Mouse (Mus musculus) layer of hippocampus, postnatal 25 days (tissue): Measurements from ENCODE around the gene Lor. TPM values are rescaled to one million over a fixed set of nuclear protein-coding genes. Genes with fewer than 3 reads are reported as not detected.

ENCODE experiments used
- DNase-seq, 2 experiments: peaks; one replicate each; pipeline ENCODE4 v3.0.0; 2022; ENCODE audit warnings: mixed read lengths in 2 of 2, low spot score in 1 of 2; ENCODE audit errors: extremely low spot score in 1 of 2
- microRNA-seq, 2 experiments: library from miRNA; unstranded; fragments of <30 nt; microRNA quantifications; one replicate each; pipeline ENCODE4 v1.2.0; 2021
- total RNA-seq, 2 experiments: library from RNA; stranded (reverse); gene quantifications; 2 replicates each; pipeline ENCODE4 v1.2.3; 2021

The Lor gene
- 1 to 10 TPM; 4.7 to 4.8 TPM for total RNA-seq

DNA sequence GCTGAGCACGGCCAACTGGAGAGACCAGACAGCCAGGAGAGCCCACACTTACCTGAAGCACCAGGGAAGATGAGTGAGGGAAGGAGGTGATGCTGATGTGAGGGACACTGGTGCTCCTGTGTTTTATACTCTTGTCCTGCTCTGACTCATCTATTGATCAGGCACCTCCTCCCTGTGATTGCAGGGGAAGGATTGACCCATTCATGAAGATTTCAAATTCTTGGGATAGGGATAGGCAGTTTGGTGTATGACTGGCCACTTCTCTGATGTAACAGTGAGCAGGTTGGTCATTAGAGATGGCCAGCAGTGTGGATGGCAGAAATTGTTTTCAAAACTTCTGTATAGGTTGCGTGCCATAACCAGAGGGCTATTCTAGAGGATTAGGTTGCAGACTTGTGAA is at the start of gene Lor:
Lor (minus strand) TSS at position 101 of the 400 bp plus-strand sequence.
- no peak for DNase-seq

DNA sequence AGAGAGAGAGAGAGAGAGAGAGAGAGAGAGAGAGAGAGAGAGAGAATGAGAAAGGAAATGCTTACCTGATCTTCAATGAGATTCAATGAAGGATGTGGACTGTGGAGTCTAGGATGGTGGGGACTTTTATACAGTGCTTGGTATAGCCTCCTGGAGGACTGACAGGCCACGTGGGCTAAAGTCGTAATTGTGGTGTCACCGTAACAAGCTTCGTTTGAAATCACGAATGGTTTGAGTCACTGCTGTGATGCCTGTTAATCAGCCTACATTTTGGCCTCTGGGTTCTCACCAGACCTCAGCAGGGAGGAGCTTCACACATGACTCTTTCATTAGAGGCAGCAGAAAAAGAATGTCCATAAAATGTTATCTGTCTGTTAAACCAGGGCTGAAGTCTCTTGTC is 40.9 kb upstream of the Lor start, which contains the start of gene Prr9:
Prr9 (minus strand) TSS at position 101 of the 400 bp plus-strand sequence.
- DNase-seq, result no peak

DNA sequence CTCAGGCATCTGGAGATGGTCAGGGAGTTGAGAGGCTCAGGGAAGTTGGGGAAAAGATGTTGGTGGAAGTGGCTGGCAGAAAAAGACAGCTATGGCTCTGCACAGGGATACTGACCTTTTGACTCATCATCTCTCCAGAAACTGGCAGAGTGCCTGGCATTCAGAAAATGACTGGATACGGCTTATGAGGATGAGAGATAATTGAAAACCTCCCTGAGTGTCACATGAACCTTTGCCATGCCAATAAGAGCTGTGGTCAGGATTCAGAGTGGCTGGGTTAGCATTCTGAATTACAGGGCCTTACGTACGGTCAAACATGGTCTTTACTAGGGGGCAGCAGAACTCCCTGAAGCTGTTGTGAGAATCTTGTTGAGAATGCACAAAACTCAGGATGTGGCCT is 38.0 kb upstream of the Lor start:
- DNase-seq, result no peak

- peak in 1 of 2 experiments; percentile 3 for DNase-seq
Measured at GRCm38 (mm10) chr3:92117930-92118329, 35.0 kb upstream of the Lor start.

DNA sequence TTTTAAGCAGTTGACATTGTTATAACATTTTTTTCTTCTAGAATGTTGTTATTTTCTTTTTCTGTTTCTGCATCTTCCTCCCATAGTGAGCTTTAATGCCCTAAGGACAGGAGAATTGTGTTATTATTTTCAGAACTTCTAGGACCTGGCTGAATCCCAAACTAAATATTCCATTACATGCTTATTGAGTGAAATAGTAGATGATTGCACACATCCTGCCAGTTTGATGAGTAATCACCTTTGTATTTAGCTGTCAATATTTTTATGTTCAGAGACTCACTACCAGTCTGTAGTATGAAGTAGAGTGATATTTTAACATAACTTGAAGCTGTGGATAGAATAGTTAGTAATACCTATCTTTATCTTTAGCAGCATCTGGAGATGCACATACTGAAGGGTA is 28.6 kb upstream of the Lor start:
- DNase-seq, result no peak

DNA sequence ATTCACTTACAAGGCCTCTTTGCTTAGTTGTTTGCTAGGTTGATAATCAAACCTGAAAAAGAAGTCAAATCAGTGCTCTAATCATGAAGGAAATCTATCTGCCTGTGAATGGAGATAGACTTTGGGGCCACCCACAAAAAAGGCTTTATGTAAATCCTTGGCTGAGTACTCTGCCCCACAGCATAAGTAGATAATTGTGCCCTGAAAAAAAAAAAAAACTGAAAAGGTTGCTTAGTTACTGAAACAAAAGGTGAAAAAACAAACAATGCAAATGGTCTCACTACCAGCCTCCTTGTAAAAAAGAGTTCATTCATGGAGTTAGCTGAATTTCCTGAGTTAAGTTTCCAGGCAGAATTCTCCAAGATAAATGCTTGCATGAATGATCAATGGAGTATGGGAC is 27.8 kb upstream of the Lor start:
- DNase-seq, result no peak

GRCm38 (mm10) chr3:92106582-92106981 is 23.6 kb upstream of the Lor start:
- peak in 1 of 2 experiments; percentile 27 for DNase-seq

DNA sequence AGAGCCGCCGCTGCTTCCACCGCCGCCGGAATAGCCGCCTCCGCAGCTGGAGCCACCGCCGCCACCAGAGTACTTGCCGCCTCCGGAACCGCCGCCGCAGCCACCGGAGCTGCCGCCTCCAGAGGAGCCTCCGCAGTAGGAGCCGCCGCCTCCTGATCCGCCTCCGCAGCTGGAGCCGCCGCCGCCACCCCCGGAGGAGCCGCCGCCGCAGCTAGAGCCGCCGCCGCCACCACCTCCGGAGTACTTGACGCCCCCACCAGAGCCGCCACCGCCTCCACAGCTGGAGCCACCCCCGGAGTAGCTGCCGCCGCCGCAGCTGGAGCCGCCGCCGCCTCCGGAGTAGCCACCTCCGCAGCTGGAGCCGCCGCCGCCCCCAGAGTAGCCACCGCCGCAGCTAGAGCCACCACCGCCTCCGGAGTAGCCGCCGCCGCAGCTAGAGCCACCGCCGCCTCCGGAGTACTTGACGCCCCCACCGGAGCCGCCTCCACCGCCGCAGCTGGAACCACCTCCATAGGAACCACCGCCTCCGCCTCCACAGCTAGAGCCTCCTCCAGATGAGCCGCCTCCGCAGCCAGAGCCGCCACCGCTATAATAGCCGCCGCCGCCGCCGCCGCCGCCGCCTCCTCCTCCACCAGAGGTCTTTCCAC is 1.5 kb downstream of the Lor start:
- DNase-seq, result peak; percentile 24 to 29

DNA sequence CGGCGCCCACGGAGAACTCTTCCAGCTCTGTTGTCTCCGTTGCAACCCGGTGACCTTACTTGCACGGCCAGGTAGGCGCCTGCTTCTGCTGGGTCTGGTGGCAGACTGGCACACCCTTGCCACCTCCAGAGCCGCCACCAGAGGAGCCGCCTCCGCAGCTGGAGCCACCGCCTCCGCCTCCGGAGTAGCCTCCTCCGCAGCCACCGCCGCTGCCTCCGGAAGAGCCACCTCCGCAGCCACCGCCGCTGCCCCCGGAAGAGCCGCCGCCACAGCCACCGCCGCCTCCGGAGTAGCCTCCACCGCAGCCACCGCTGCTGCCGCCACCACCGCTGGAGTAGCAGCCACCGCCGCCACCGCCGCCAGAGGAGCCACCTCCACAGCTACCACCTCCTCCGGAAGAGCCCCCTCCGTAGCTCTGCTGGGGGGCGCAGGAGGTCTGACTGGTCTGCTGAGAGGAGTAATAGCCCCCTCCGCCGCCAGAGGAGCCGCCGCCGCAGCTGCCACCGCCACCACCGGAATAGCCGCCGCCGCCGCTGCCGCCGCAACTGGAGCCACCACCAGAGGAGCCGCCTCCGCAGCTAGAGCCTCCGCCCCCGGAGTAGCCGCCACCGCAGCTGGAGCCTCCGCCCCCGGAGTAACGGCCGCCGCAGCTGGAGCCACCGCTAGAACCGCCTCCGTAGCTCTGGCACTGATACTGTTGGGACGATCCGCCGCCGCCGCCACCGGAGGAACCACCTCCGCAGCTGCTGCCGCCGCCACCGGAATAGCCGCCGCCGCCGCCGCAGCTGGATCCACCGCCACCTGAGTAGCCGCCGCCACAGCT is 2.3 kb downstream of the Lor start:
- peak; percentile 47 to 70 for DNase-seq

- DNase-seq, result peak in 1 of 2 experiments; percentile 6
Measured at GRCm38 (mm10) chr3:92050382-92051054, 32.4 kb downstream of the Lor start.

DNA sequence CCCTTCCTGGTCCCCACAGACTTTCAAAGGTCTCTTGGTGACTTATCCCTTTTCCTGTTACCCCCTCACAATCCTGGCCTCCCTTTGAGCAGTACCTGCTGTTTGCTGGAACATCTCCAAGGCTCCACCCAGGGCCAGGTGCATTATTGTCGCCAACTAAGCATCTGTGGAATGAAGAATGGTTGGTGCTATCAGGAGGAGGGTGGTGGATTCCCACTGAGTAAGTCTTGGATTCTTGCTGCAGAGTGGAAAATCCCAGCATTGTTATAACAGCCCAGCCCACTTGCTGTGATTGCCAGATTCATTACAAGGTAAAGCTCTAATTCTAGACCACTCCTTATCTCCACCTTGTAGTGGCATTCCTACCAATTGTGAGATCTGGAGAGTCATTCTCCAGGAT is 49.0 kb downstream of the Lor start:
- no peak for DNase-seq

- no peak for DNase-seq
Measured at GRCm38 (mm10) chr3:92033203-92033602, 49.7 kb downstream of the Lor start.

Small RNAs within 50 kb of the gene (microRNA-seq; reads per million reads assigned to microRNA genes)
- gene Gm25145, result 0 reads per million in 2 experiments

Other genes starting within 250 kb of the Lor start
- not detected for gene Pglyrp3, start 68.6 kb downstream of the Lor start, total RNA-seq
- not detected for gene Prr9, start 40.8 kb upstream of the Lor start, total RNA-seq
- gene Lelp1, start 59.6 kb upstream of the Lor start, total RNA-seq, result not detected
- not detected for gene Sprr2a1, start 132.7 kb upstream of the Lor start, total RNA-seq
- not detected for gene Sprr2a2, start 132.8 kb upstream of the Lor start, total RNA-seq
- not detected for gene Sprr2a3, start 202.3 kb upstream of the Lor start, total RNA-seq
- gene Sprr2b, start 233.5 kb upstream of the Lor start, total RNA-seq, result not detected